Mouse (Mus musculus): ENCODE measurements around the gene Xylb. TPM values are rescaled to one million over a fixed set of nuclear protein-coding genes. Genes with fewer than 3 reads are reported as not detected.

Gene Xylb
- polyA plus RNA-seq, 1 experiment from 2014 or later: 8.2 TPM

- ATAC-seq (no peak), DNase-seq (no peak)
- no peak overlapping the region for H3K9ac ChIP-seq (replicated peaks)
- H3K4me1 ChIP-seq (ENCODE audit: insufficient read depth): no peaks in the 10 kb centered on the region
- no peaks in the 10 kb centered on the region for H3K36me3 ChIP-seq (replicated peaks; ENCODE audit: insufficient read depth, low read length)
- no peak overlapping the region for H3K27ac ChIP-seq (ENCODE audit: low read depth)
- WGBS (ENCODE audit: insufficient replicate concordance): 80% methylated on average over 3 of the region's 3 CpGs
- no peak overlapping the region for H3K4me2 ChIP-seq (ENCODE audit: low read depth, low read length)
- no peaks in the 10 kb centered on the region for H3K9me3 ChIP-seq (ENCODE audit: low read length)
- H3K4me3 ChIP-seq (ENCODE audit: low read depth, low read length): no peak overlapping the region
- no peak for TF ChIP-seq CTCF (IDR thresholded peaks at IDR 0.05; ENCODE audit: low read depth)
- TF ChIP-seq EP300 (IDR thresholded peaks at IDR 0.05; ENCODE audit: low read depth): no peak
- H3K27me3 ChIP-seq (ENCODE audit: insufficient read depth, low read length): no peaks in the 10 kb centered on the region
These were observed 17.8 kb downstream of the Xylb start for GRCm38 (mm10) chr9:119375008-119375407.

GRCm38 (mm10) chr9:119375556-119375955 is 18.4 kb downstream of the Xylb start:
- WGBS (ENCODE audit: insufficient replicate concordance): 74% methylated on average over 6 of the region's 6 CpGs

GRCm38 (mm10) chr9:119378231-119378630 is 21.1 kb downstream of the Xylb start:
- Histone ChIP-seq H3K9ac (replicated peaks) (no peak overlapping the region), H3K4me2 (ENCODE audit: low read depth, low read length) (no peak overlapping the region), H3K4me3 (ENCODE audit: low read depth, low read length) (no peak overlapping the region), H3K36me3 (replicated peaks; ENCODE audit: insufficient read depth, low read length) (no peaks in the 10 kb centered on the region; the same call in 1 of the 2 replicates), H3K4me1 (ENCODE audit: insufficient read depth) (no peaks in the 10 kb centered on the region), H3K27me3 (ENCODE audit: insufficient read depth, low read length) (no peaks in the 10 kb centered on the region), H3K9me3 (ENCODE audit: low read length) (no peaks in the 10 kb centered on the region), H3K27ac (ENCODE audit: low read depth) (no peak overlapping the region)
- no peak for DNase-seq
- WGBS (ENCODE audit: insufficient replicate concordance): 65% methylated on average over 4 of the region's 4 CpGs
- no peak for ATAC-seq
- TF ChIP-seq EP300 (IDR thresholded peaks at IDR 0.05; ENCODE audit: low read depth): no peak
- no peak for TF ChIP-seq CTCF (IDR thresholded peaks at IDR 0.05; ENCODE audit: low read depth)

More at GRCm38 (mm10) chr9:119375556-119375955, 18.4 kb downstream of the Xylb start:
- Histone ChIP-seq H3K9ac (replicated peaks) (no peak overlapping the region), H3K4me2 (ENCODE audit: low read depth, low read length) (no peak overlapping the region), H3K9me3 (ENCODE audit: low read length) (no peaks in the 10 kb centered on the region), H3K27me3 (ENCODE audit: insufficient read depth, low read length) (no peaks in the 10 kb centered on the region), H3K4me1 (ENCODE audit: insufficient read depth) (no peaks in the 10 kb centered on the region), H3K27ac (ENCODE audit: low read depth) (no peak overlapping the region), H3K36me3 (replicated peaks; ENCODE audit: insufficient read depth, low read length) (no peaks in the 10 kb centered on the region), H3K4me3 (ENCODE audit: low read depth, low read length) (no peak overlapping the region)
- DNase-seq (no peak), ATAC-seq (no peak)
- no peak for TF ChIP-seq EP300 (IDR thresholded peaks at IDR 0.05; ENCODE audit: low read depth)

- H3K4me3 ChIP-seq (ENCODE audit: low read depth, low read length): no peak overlapping the region
- no peaks in the 10 kb centered on the region; the same call in 1 of the 2 replicates for H3K36me3 ChIP-seq (replicated peaks; ENCODE audit: insufficient read depth, low read length)
- H3K4me2 ChIP-seq (ENCODE audit: low read depth, low read length): no peak overlapping the region
- H3K9me3 ChIP-seq (ENCODE audit: low read length): no peaks in the 10 kb centered on the region
- DNase-seq (no peak), ATAC-seq (no peak)
- H3K4me1 ChIP-seq (ENCODE audit: insufficient read depth): no peaks in the 10 kb centered on the region
- no peak for TF ChIP-seq EP300 (IDR thresholded peaks at IDR 0.05; ENCODE audit: low read depth)
- no peak for TF ChIP-seq CTCF (IDR thresholded peaks at IDR 0.05; ENCODE audit: low read depth)
- H3K9ac ChIP-seq (replicated peaks): no peak overlapping the region
- WGBS (ENCODE audit: insufficient replicate concordance): 70% methylated on average over 6 of the region's 6 CpGs
- no peaks in the 10 kb centered on the region for H3K27me3 ChIP-seq (ENCODE audit: insufficient read depth, low read length)
- H3K27ac ChIP-seq (ENCODE audit: low read depth): no peak overlapping the region
These were observed 25.4 kb downstream of the Xylb start for GRCm38 (mm10) chr9:119382603-119383002.

GRCm38 (mm10) chr9:119388956-119389355 is 31.8 kb downstream of the Xylb start:
- WGBS (ENCODE audit: insufficient replicate concordance): 55% methylated on average over 5 of the region's 5 CpGs
- Histone ChIP-seq H3K9ac (replicated peaks) (no peak overlapping the region), H3K36me3 (replicated peaks; ENCODE audit: insufficient read depth, low read length) (no peaks in the 10 kb centered on the region), H3K4me3 (ENCODE audit: low read depth, low read length) (no peak overlapping the region), H3K9me3 (ENCODE audit: low read length) (no peaks in the 10 kb centered on the region), H3K27ac (ENCODE audit: low read depth) (no peak overlapping the region), H3K4me2 (ENCODE audit: low read depth, low read length) (no peak overlapping the region), H3K27me3 (ENCODE audit: insufficient read depth, low read length) (no peaks in the 10 kb centered on the region), H3K4me1 (ENCODE audit: insufficient read depth) (no peaks in the 10 kb centered on the region)
- DNase-seq (peak; percentile 34), ATAC-seq (no peak)
- TF ChIP-seq EP300 (IDR thresholded peaks at IDR 0.05; ENCODE audit: low read depth) (no peak), CTCF (IDR thresholded peaks at IDR 0.05; ENCODE audit: low read depth) (no peak)

GRCm38 (mm10) chr9:119390214-119390613 is 33.0 kb downstream of the Xylb start:
- 63% methylated on average over 2 of the region's 2 CpGs for WGBS (ENCODE audit: insufficient replicate concordance)
- no peaks in the 10 kb centered on the region for H3K36me3 ChIP-seq (replicated peaks; ENCODE audit: insufficient read depth, low read length)
- no peak overlapping the region for H3K4me3 ChIP-seq (ENCODE audit: low read depth, low read length)
- H3K27me3 ChIP-seq (ENCODE audit: insufficient read depth, low read length): no peaks in the 10 kb centered on the region
- no peaks in the 10 kb centered on the region for H3K4me1 ChIP-seq (ENCODE audit: insufficient read depth)
- no peaks in the 10 kb centered on the region for H3K9me3 ChIP-seq (ENCODE audit: low read length)
- ATAC-seq: peak; percentile 90
- H3K27ac ChIP-seq (ENCODE audit: low read depth): no peak overlapping the region
- no peak overlapping the region for H3K9ac ChIP-seq (replicated peaks)
- TF ChIP-seq EP300 (IDR thresholded peaks at IDR 0.05; ENCODE audit: low read depth) (no peak), CTCF (IDR thresholded peaks at IDR 0.05; ENCODE audit: low read depth) (no peak)
- DNase-seq: no peak
- no peak overlapping the region for H3K4me2 ChIP-seq (ENCODE audit: low read depth, low read length)

- no peak overlapping the region for H3K9ac ChIP-seq (replicated peaks)
- no peak overlapping the region for H3K27ac ChIP-seq (ENCODE audit: low read depth)
- TF ChIP-seq EP300 (IDR thresholded peaks at IDR 0.05; ENCODE audit: low read depth) (no peak), CTCF (IDR thresholded peaks at IDR 0.05; ENCODE audit: low read depth) (no peak)
- H3K4me3 ChIP-seq (ENCODE audit: low read depth, low read length): no peak overlapping the region
- WGBS (ENCODE audit: insufficient replicate concordance): 63% methylated on average over 1 of the region's 1 CpGs
- no peaks in the 10 kb centered on the region for H3K9me3 ChIP-seq (ENCODE audit: low read length)
- no peaks in the 10 kb centered on the region for H3K27me3 ChIP-seq (ENCODE audit: insufficient read depth, low read length)
- H3K36me3 ChIP-seq (replicated peaks; ENCODE audit: insufficient read depth, low read length): no peaks in the 10 kb centered on the region
- DNase-seq (no peak), ATAC-seq (no peak)
- no peak overlapping the region for H3K4me2 ChIP-seq (ENCODE audit: low read depth, low read length)
- H3K4me1 ChIP-seq (ENCODE audit: insufficient read depth): no peaks in the 10 kb centered on the region
These were observed 37.6 kb downstream of the Xylb start for GRCm38 (mm10) chr9:119394808-119395207.

Measured in liver, postnatal 0 days (tissue).